ENCODE assay signal across 8 mouse cellular contexts in genomic region chr3:95315094-95315843, GRCm38 (mm10). TPM values are rescaled to one million over a fixed set of nuclear protein-coding genes. Genes with fewer than 3 reads are reported as not detected.
A peak's percentile ranks its signal among the peaks of the same experiment; 100 is the strongest.
DNase-seq lines count a peak whose midpoint lies in the region; ATAC-seq and TF ChIP-seq lines count a peak whose summit lies in the region.

No protein-coding gene starts in this region.

- TF ChIP-seq POLR2A in kidney, adult 2 months (IDR thresholded peaks at IDR 0.05; ENCODE audit: low read depth, low read length) = peak; percentile 41
- TF ChIP-seq POLR2A in liver, adult 2 months (IDR thresholded peaks at IDR 0.05; ENCODE audit: extremely low read depth, insufficient read depth, low read length) = peak; percentile 69; the same call in 1 of the 2 replicates

- H3K27ac ChIP-seq in embryonic facial prominence, embryonic 10.5 days (replicated peaks) = peak overlapping the region; percentile 99
- peak overlapping the region; percentile 85 for H3K27ac ChIP-seq in kidney, adult 2 months (ENCODE audit: insufficient read depth, low read depth, low read length)
- peak overlapping the region; percentile 88 for H3K27ac ChIP-seq in liver, adult 2 months (replicated peaks; ENCODE audit: insufficient read depth, low read depth, low read length)

- H3K36me3 ChIP-seq in embryonic facial prominence, embryonic 10.5 days (replicated peaks) = peaks cover 21% of the 10 kb centered on the region
- no peaks in the 10 kb centered on the region for H3K36me3 ChIP-seq in kidney, adult 2 months (ENCODE audit: control insufficient read depth, insufficient read depth, low read length)
- H3K36me3 ChIP-seq in liver, adult 2 months (ENCODE audit: control insufficient read depth, insufficient read depth, low read length) = peaks cover 4% of the 10 kb centered on the region; the same call in 1 of the 2 replicates

- DNase-seq in left cerebral cortex, adult 18-20 months (ENCODE audit: low spot score in 2 of 2) = peak; percentile 62 to 66
- DNase-seq in left cerebral cortex, adult 11 months (ENCODE audit: low spot score) = no peak
- DNase-seq in embryonic facial prominence, embryonic 10.5 days (ENCODE audit: low spot score) = peak; percentile 93
- peak; percentile 93 to 95 for DNase-seq in heart, adult 18-20 months
- DNase-seq in kidney, adult 2 months = peak; percentile 95
- peak; percentile 75 for DNase-seq in liver, adult 2 months (ENCODE audit: extremely low read depth, low read depth, low spot score)
- DNase-seq in spleen, postnatal 36 days (ENCODE audit: low spot score in 2 of 2) = peak; percentile 94

- peak overlapping the region; percentile 90 for H3K4me3 ChIP-seq in embryonic facial prominence, embryonic 10.5 days
- peak overlapping the region; percentile 93 for H3K4me3 ChIP-seq in kidney, adult 2 months (ENCODE audit: insufficient read depth, low read depth, low read length)
- peak overlapping the region; percentile 92 for H3K4me3 ChIP-seq in liver, adult 2 months (ENCODE audit: insufficient read depth, low read depth, low read length)

- peak; percentile 66 for ATAC-seq in monocyte, adult 5-6 weeks (replicated peaks; ENCODE audit: insufficient number of reproducible peaks, low FRiP score, low TSS enrichment, poor library complexity, severe bottlenecking)

- no peaks in the 10 kb centered on the region for H3K27me3 ChIP-seq in embryonic facial prominence, embryonic 10.5 days (replicated peaks; ENCODE audit: low read depth, poor library complexity, severe bottlenecking)
- no peaks in the 10 kb centered on the region for H3K27me3 ChIP-seq in kidney, adult 2 months (replicated peaks; ENCODE audit: control insufficient read depth, insufficient read depth, low read length)
- H3K27me3 ChIP-seq in liver, adult 2 months (ENCODE audit: control insufficient read depth, insufficient read depth, low read length) = no peaks in the 10 kb centered on the region

- TF ChIP-seq CTCF in kidney, adult 2 months (conservative IDR thresholded peaks at IDR 0.05; ENCODE audit: insufficient read depth, insufficient read length, low read depth, low read length) = peak; percentile 30; the same call in 1 of the 2 replicates
- TF ChIP-seq CTCF in liver, adult 2 months (IDR thresholded peaks at IDR 0.05; ENCODE audit: low read depth, low read length) = peak; percentile 47; the same call in 1 of the 2 replicates

- H3K79me2 ChIP-seq in liver, adult 2 months (ENCODE audit: control insufficient read depth, insufficient read depth, low read length) = peaks cover 25% of the 10 kb centered on the region; the same call in 1 of the 2 replicates

- H3K9ac ChIP-seq in liver, adult 2 months (ENCODE audit: low read depth, low read length) = peak overlapping the region; percentile 99

- WGBS in embryonic facial prominence, embryonic 10.5 days = under 1% methylated on average over 71 of the region's 71 CpGs
- WGBS in kidney, adult 2 months = 1% methylated on average over 71 of the region's 71 CpGs
- under 1% methylated on average over 68 of the region's 71 CpGs for WGBS in liver, adult 2 months

- H3K9me3 ChIP-seq in embryonic facial prominence, embryonic 10.5 days = no peaks in the 10 kb centered on the region

- H3K4me1 ChIP-seq in embryonic facial prominence, embryonic 10.5 days = peaks cover 59% of the 10 kb centered on the region
- H3K4me1 ChIP-seq in kidney, adult 2 months (ENCODE audit: control insufficient read depth, insufficient read depth, low read length) = peaks cover 33% of the 10 kb centered on the region
- peaks cover 24% of the 10 kb centered on the region for H3K4me1 ChIP-seq in liver, adult 2 months (ENCODE audit: control insufficient read depth, insufficient read depth, low read length)

RNA-seq across cellular contexts. Expression of gene Cers2, which starts 0.7 kb away (rescaled TPM):
- 10 to 100 TPM; 42.0 to 43.5 TPM for total RNA-seq in left cerebral cortex, adult 18-20 months (2021)
- polyA plus RNA-seq in embryonic facial prominence, embryonic 10.5 days (2016; fragmentation: Nextera tagmentation; extraction: Ambion mirVana) = 125 TPM in 2 replicates
- 10 to 100 TPM; 30.3 to 32.4 TPM for total RNA-seq in heart, adult 18-20 months (2021)
- 143 and 173 TPM in 2 replicates for polyA plus RNA-seq in kidney, adult 2 months (2012; rRNA removed)
- 283 and 284 TPM in 2 replicates for total RNA-seq in liver, adult 2 months (2014; rRNA removed)
- polyA plus RNA-seq in liver, adult 2 months (2012; rRNA removed) = 266 and 271 TPM in 2 replicates
- total RNA-seq in monocyte, adult 5-6 weeks (2017) = 125 to 137 TPM (median 130 TPM) in 3 replicates

RNA-seq across cellular contexts. Expression of gene Anxa9, which starts 8.3 kb away (rescaled TPM):
- total RNA-seq in left cerebral cortex, adult 18-20 months (2021) = under 1 TPM; 0.59 to 0.91 TPM
- 1.3 and 1.4 TPM in 2 replicates for polyA plus RNA-seq in embryonic facial prominence, embryonic 10.5 days (2016; fragmentation: Nextera tagmentation; extraction: Ambion mirVana)
- total RNA-seq in heart, adult 18-20 months (2021) = under 1 TPM; 0.59 to 0.65 TPM
- 5.6 and 6.3 TPM in 2 replicates for polyA plus RNA-seq in kidney, adult 2 months (2012; rRNA removed)
- 0.54 and 0.55 TPM in 2 replicates for total RNA-seq in liver, adult 2 months (2014; rRNA removed)
- polyA plus RNA-seq in liver, adult 2 months (2012; rRNA removed) = 0.47 and 0.91 TPM in 2 replicates
- total RNA-seq in monocyte, adult 5-6 weeks (2017) = 0.64 to 1.9 TPM (median 0.78 TPM) in 3 replicates

RNA-seq across cellular contexts. Expression of gene Prune1, which starts 33.4 kb away (rescaled TPM):
- 10 to 100 TPM; 24.3 to 24.4 TPM for total RNA-seq in left cerebral cortex, adult 18-20 months (2021)
- 27.3 and 29.1 TPM in 2 replicates for polyA plus RNA-seq in embryonic facial prominence, embryonic 10.5 days (2016; fragmentation: Nextera tagmentation; extraction: Ambion mirVana)
- 10 to 100 TPM; 25.5 to 25.6 TPM for total RNA-seq in heart, adult 18-20 months (2021)
- 25.6 and 27.0 TPM in 2 replicates for polyA plus RNA-seq in kidney, adult 2 months (2012; rRNA removed)
- 7.6 and 7.8 TPM in 2 replicates for total RNA-seq in liver, adult 2 months (2014; rRNA removed)
- polyA plus RNA-seq in liver, adult 2 months (2012; rRNA removed) = 11.3 and 12.8 TPM in 2 replicates
- 8.1 to 16.9 TPM (median 8.6 TPM) in 3 replicates for total RNA-seq in monocyte, adult 5-6 weeks (2017)

RNA-seq across cellular contexts. Expression of gene Mindy1, which starts 34.1 kb away (rescaled TPM):
- total RNA-seq in left cerebral cortex, adult 18-20 months (2021) = 10 to 100 TPM; 17.0 to 19.7 TPM
- polyA plus RNA-seq in embryonic facial prominence, embryonic 10.5 days (2016; fragmentation: Nextera tagmentation; extraction: Ambion mirVana) = 36.3 and 37.1 TPM in 2 replicates
- total RNA-seq in heart, adult 18-20 months (2021) = 10 to 100 TPM; 19.1 to 23.2 TPM
- 120 and 155 TPM in 2 replicates for polyA plus RNA-seq in kidney, adult 2 months (2012; rRNA removed)
- 56.6 and 63.6 TPM in 2 replicates for total RNA-seq in liver, adult 2 months (2014; rRNA removed)
- polyA plus RNA-seq in liver, adult 2 months (2012; rRNA removed) = 122 and 137 TPM in 2 replicates
- total RNA-seq in monocyte, adult 5-6 weeks (2017) = 21.6 to 32.4 TPM (median 30.4 TPM) in 3 replicates

RNA-seq across cellular contexts. Expression of gene Setdb1, which starts 41.7 kb away (rescaled TPM):
- total RNA-seq in left cerebral cortex, adult 18-20 months (2021) = 10 to 100 TPM; 33.1 to 34.7 TPM
- 60.9 and 61.1 TPM in 2 replicates for polyA plus RNA-seq in embryonic facial prominence, embryonic 10.5 days (2016; fragmentation: Nextera tagmentation; extraction: Ambion mirVana)
- total RNA-seq in heart, adult 18-20 months (2021) = 10 to 100 TPM; 10.9 to 11.6 TPM
- 11.4 and 11.6 TPM in 2 replicates for polyA plus RNA-seq in kidney, adult 2 months (2012; rRNA removed)
- 13.3 and 15.7 TPM in 2 replicates for total RNA-seq in liver, adult 2 months (2014; rRNA removed)
- polyA plus RNA-seq in liver, adult 2 months (2012; rRNA removed) = 6.3 and 8.6 TPM in 2 replicates
- 21.0 to 33.6 TPM (median 22.6 TPM) in 3 replicates for total RNA-seq in monocyte, adult 5-6 weeks (2017)
